Mouse (Mus musculus): ENCODE results near the gene Trim6. TPM values are rescaled to one million over a fixed set of nuclear protein-coding genes. Genes with fewer than 3 reads are reported as not detected.

Gene Trim6
- 1.7 TPM for polyA plus RNA-seq (2017; shearing (Covaris generic))

DNA sequence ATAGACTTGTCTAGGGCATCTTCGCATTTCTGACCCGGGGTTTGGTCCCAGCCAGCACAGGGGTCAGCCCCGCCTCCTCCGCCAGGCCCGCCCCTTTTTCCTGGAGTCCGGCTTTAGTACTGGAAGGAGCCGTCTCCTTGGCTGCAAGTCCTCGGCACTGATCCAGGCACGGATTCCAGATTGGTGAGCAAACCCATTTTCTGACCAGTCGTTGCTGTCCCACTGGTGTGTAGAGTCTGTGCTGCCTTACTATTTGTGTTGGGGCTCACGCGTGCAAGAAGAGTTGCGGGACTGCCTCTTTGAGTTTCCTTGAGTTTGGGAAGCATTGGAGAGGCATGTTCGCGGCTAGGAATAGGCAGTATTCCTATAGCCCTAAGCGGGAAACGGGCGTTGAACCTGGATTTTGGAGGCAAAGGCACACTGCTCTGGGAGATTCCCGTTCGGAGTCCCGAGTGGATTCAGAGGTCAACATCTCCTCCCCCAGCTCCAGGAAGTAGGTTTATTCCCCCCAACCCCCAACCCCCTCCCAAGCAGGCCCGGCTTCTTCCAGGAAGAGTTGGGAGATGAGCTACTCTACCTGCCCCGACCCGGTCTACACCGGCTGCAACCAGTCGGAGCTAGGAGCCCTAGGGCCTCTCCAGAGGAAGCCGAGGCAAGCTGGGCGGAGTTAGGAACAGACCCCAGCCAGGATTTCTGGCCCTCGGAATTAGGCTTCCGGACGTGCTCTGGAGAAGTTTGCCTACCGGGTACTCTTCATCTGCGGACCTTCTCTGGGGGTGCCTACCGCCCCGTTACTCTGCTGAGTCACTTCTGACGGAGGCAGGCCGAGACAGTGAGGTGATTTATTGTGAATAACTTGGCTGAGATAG, at the start of gene Trim6:
TSS of gene Trim6 (plus strand) at position 93 of the 869 bp plus-strand sequence.

DNA sequence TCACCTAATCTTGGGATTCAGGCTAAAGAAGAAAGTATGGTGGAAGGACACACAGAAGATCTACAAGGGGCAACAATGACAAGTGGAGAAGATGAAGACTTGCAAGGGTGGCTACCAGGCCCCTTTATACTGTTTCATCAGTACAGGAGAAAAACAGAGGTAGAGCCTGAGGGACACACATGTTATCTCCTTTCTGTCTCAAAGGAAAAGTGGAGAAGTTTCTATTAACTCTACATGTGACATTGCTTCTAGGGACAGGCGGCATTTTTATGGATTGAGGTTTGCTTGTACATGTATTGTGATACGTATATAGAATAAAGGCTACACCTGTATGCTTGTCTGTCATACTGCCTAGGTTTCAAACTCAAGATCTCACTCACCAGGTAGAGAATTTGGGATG, 35.3 kb upstream of the Trim6 start, which contains the start of gene Olfr648:
TSS of gene Olfr648 (minus strand) at position 101 of the 400 bp plus-strand sequence.

DNA sequence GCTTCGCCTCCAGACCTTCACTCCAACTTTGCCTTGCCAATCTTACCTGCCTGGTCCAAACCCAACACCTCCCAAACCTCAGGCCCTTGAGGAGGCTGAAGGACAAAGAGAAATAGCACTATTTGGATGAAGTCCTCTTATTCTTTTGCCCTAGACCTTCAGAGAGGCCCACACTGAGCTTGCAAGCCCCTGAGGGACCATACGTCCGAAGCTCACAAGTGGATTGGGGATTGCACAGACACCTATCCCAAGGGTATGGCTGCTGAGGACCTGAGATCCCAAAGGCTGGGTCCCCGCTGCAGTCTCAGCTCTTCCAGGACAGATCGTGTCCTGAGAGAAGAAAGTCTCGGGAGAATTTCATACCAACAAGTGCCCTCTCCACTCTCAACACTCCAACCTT, 22.7 kb upstream of the Trim6 start, which contains the start of gene Olfr649:
TSS of gene Olfr649 (minus strand) at position 101 of the 400 bp plus-strand sequence.

DNA sequence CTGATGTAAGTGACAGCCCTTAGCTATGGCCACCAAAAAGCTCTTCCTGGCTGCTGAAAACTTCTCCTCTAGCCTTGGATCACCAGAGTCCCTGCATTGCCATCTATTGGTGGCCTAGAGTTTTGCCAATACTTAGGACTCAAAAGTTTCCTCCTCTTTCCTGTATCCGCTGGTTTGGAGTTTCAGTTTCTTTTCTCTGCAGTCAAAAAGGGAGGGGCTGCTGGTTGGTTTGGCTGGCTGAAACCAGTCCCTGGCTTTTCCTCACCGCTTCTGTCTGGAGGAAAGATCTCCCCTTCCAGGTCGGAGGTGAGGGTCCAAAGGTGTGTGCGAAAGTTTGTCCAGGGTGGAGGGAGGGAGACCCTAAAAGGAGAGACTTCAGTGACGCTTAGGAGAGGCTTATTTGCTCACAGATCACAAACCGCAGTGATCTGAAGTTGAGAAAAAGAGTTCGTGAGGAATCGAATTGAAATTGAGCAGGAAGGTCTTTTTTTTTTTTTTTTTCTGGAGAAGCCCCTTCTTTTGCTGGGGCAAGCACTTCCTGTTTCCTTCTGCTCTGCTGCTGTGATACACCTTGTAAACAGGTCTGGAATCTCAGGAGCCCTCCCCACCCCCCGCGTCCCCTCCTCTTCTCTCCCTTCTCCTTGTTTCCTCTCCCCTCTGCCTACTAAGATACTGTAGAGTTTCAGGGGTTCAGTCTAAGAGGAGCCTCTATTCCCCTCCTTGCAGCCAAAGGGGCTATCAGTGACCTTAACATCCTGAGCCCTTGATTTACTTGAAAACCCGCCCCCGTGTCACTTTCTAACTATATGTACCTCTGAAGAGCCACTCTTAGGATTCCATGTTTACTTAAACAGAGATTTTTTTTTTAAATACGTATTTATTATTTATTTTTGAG, 25.9 kb downstream of the Trim6 start, which contains the start of gene Trim34a:
TSS of gene Trim34a (plus strand) at position 171 of the 895 bp plus-strand sequence.

Other genes with a start within 250 kb of the Trim6 start
- gene Olfr635, start 247.6 kb upstream of the Trim6 start, polyA plus RNA-seq (2017; shearing (Covaris generic)): 0.04 TPM
- gene Olfr638, start 220.0 kb upstream of the Trim6 start, polyA plus RNA-seq (2017; shearing (Covaris generic)): not detected
- gene Olfr639, start 201.5 kb upstream of the Trim6 start, polyA plus RNA-seq (2017; shearing (Covaris generic)): not detected
- not detected for gene Olfr640, start 193.2 kb upstream of the Trim6 start, polyA plus RNA-seq (2017; shearing (Covaris generic))
- not detected for gene Olfr641, start 183.3 kb upstream of the Trim6 start, polyA plus RNA-seq (2017; shearing (Covaris generic))
- 0.06 TPM for gene Olfr642, start 166.1 kb upstream of the Trim6 start, polyA plus RNA-seq (2017; shearing (Covaris generic))
- not detected for gene 4930516K23Rik, start 157.3 kb upstream of the Trim6 start, polyA plus RNA-seq (2017; shearing (Covaris generic))
- not detected for gene Olfr644, start 146.9 kb upstream of the Trim6 start, polyA plus RNA-seq (2017; shearing (Covaris generic))
- not detected for gene Olfr645, start 133.3 kb upstream of the Trim6 start, polyA plus RNA-seq (2017; shearing (Covaris generic))
- not detected for gene Olfr646, start 113.9 kb upstream of the Trim6 start, polyA plus RNA-seq (2017; shearing (Covaris generic))
- not detected for gene Ubqln5, start 89.0 kb upstream of the Trim6 start, polyA plus RNA-seq (2017; shearing (Covaris generic))
- gene Olfr643, start 81.4 kb upstream of the Trim6 start, polyA plus RNA-seq (2017; shearing (Covaris generic)): not detected
- gene Ubqln3, start 75.5 kb upstream of the Trim6 start, polyA plus RNA-seq (2017; shearing (Covaris generic)): not detected
- gene Ubqlnl, start 68.2 kb upstream of the Trim6 start, polyA plus RNA-seq (2017; shearing (Covaris generic)): not detected
- gene Olfm5, start 54.0 kb upstream of the Trim6 start, polyA plus RNA-seq (2017; shearing (Covaris generic)): not detected
- 0.26 TPM for gene Olfr648, start 35.4 kb upstream of the Trim6 start, polyA plus RNA-seq (2017; shearing (Covaris generic))
- not detected for gene Olfr649, start 22.8 kb upstream of the Trim6 start, polyA plus RNA-seq (2017; shearing (Covaris generic))
- gene Trim34a, start 25.7 kb downstream of the Trim6 start, polyA plus RNA-seq (2017; shearing (Covaris generic)): 63.8 TPM
- 34.1 TPM for gene Trim5, start 69.3 kb downstream of the Trim6 start, polyA plus RNA-seq (2017; shearing (Covaris generic))
- 163 TPM for gene Trim12a, start 96.7 kb downstream of the Trim6 start, polyA plus RNA-seq (2017; shearing (Covaris generic))
- gene Trim34b, start 110.7 kb downstream of the Trim6 start, polyA plus RNA-seq (2017; shearing (Covaris generic)): 1.3 TPM
- 25.5 TPM for gene Trim12c, start 134.6 kb downstream of the Trim6 start, polyA plus RNA-seq (2017; shearing (Covaris generic))
- 1.5 TPM for gene Trim30b, start 151.1 kb downstream of the Trim6 start, polyA plus RNA-seq (2017; shearing (Covaris generic))
- 1.4 TPM for gene Trim30c, start 182.0 kb downstream of the Trim6 start, polyA plus RNA-seq (2017; shearing (Covaris generic))
- gene Trim30a, start 246.4 kb downstream of the Trim6 start, polyA plus RNA-seq (2017; shearing (Covaris generic)): 72.6 TPM

Measured in CD4-positive, CD25-positive, alpha-beta regulatory T cell, adult 9 weeks (primary cell).